16 mouse cellular contexts compared by ENCODE assay signal in the genomic region with DNA sequence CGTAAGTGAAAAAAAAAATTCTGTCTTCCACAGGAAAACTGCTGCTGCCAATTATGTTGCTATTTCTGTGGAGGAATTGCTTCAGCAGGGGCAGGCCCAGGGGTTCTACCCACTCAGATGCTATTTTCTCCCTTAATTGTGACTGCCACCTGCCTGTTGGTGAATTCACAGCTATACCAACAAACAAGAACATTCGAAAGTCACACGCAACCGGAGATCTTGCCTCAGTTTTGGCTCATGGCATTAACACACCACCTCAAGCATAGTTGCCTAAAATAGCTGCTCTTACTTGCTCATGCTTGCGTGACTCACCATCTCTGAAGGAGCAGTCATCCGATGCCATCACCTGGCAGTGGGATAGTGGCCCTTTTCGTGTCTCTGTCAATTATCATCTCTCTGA.
DNase-seq lines count a peak whose midpoint lies in the region; ATAC-seq and TF ChIP-seq lines count a peak whose summit lies in the region.
"Had no signal": no experiment of that assay in that cellular context is flagged by ENCODE, and none has a peak within 500 bp of the region (broad histone marks: within the 10 kb centered on the region; RNA-seq: fewer than 3 reads in every experiment).

No protein-coding gene starts in this region.

- 38% methylated on average over 7 of the region's 7 CpGs for WGBS in heart, postnatal 0 days
- 92% methylated on average over 7 of the region's 7 CpGs for WGBS in forebrain, embryonic 12.5 days

- no peak overlapping the region for H3K9ac ChIP-seq in heart, postnatal 0 days (replicated peaks; ENCODE audit: low read depth, low read length)
- no peak overlapping the region for H3K9ac ChIP-seq in forebrain, embryonic 12.5 days
- H3K9ac ChIP-seq: embryonic facial prominence, embryonic 15.5 days; forebrain, postnatal 0 days; hindbrain, embryonic 12.5 days; limb, embryonic 13.5 days; lung, embryonic 15.5 days had no signal

- H3K9me3 ChIP-seq in heart, postnatal 0 days (replicated peaks; ENCODE audit: control insufficient read depth, low read length): no peaks in the 10 kb centered on the region; the same call in 1 of the 2 replicates
- no peaks in the 10 kb centered on the region for H3K9me3 ChIP-seq in forebrain, embryonic 12.5 days
- H3K9me3 ChIP-seq: embryonic facial prominence, embryonic 15.5 days; hindbrain, embryonic 12.5 days; limb, embryonic 13.5 days; lung, embryonic 15.5 days had no signal

- CTCF ChIA-PET in Patski (lab: Charles Lee): no interaction called here

- in situ Hi-C loops in Patski (cut with MboI; ENCODE audit: low pct_unique_long_range_greater_than_20kb): loop anchor here (25.0 kb wide), 1 partner anchor 771 kb away; no protein-coding TSS in a partner anchor

- H3K36me3 ChIP-seq in heart, postnatal 0 days (replicated peaks; ENCODE audit: control insufficient read depth, insufficient read depth, low read length): no peaks in the 10 kb centered on the region
- no peaks in the 10 kb centered on the region for H3K36me3 ChIP-seq in forebrain, embryonic 12.5 days (replicated peaks)
- H3K36me3 ChIP-seq: embryonic facial prominence, embryonic 15.5 days; hindbrain, embryonic 12.5 days; limb, embryonic 13.5 days; lung, embryonic 15.5 days had no signal

- POLR2A ChIA-PET in Patski (lab: Charles Lee): no interaction called here

- H3K4me2 ChIP-seq in heart, postnatal 0 days (ENCODE audit: low read depth, low read length): no peak overlapping the region
- no peak overlapping the region for H3K4me2 ChIP-seq in forebrain, embryonic 12.5 days
- H3K4me2 ChIP-seq: embryonic facial prominence, embryonic 15.5 days; hindbrain, embryonic 12.5 days; limb, embryonic 13.5 days; lung, embryonic 15.5 days had no signal

- no peak for TF ChIP-seq CTCF in heart, postnatal 0 days (IDR thresholded peaks at IDR 0.05; ENCODE audit: low read depth)
- TF ChIP-seq CTCF in Patski (IDR thresholded peaks at IDR 0.05): no peak

- H3K27ac ChIP-seq in heart, postnatal 0 days (ENCODE audit: low read depth): no peak overlapping the region
- no peak overlapping the region for H3K27ac ChIP-seq in forebrain, embryonic 12.5 days
- H3K27ac ChIP-seq: embryonic facial prominence, embryonic 15.5 days; hindbrain, embryonic 12.5 days; limb, embryonic 13.5 days; lung, embryonic 15.5 days had no signal

- H3K4me3 ChIP-seq in heart, postnatal 0 days (ENCODE audit: low read depth, low read length): no peak overlapping the region
- H3K4me3 ChIP-seq in forebrain, embryonic 12.5 days (replicated peaks): no peak overlapping the region
- H3K4me3 ChIP-seq: embryonic facial prominence, embryonic 15.5 days; hindbrain, embryonic 12.5 days; limb, embryonic 13.5 days; lung, embryonic 15.5 days had no signal

- ATAC-seq in heart, postnatal 0 days (ENCODE audit: insufficient read depth, low read depth): no peak
- peak; percentile 83 for ATAC-seq in Patski
- ATAC-seq in frontal cortex, adult (ENCODE audit: low TSS enrichment): peak; percentile 89
- ATAC-seq in erythroid progenitor cell, adult 5-6 weeks (replicated peaks; ENCODE audit: low FRiP score, poor library complexity, severe bottlenecking): no peak
- no peak for ATAC-seq in forebrain, embryonic 12.5 days (ENCODE audit: low FRiP score)
- ATAC-seq: forebrain, postnatal 0 days had no signal

- H3K4me1 ChIP-seq in heart, postnatal 0 days (ENCODE audit: control insufficient read depth, insufficient read depth): no peaks in the 10 kb centered on the region
- H3K4me1 ChIP-seq in forebrain, embryonic 12.5 days: no peaks in the 10 kb centered on the region
- H3K4me1 ChIP-seq: embryonic facial prominence, embryonic 15.5 days; hindbrain, embryonic 12.5 days; limb, embryonic 13.5 days; lung, embryonic 15.5 days had no signal

- peak; percentile 6 for DNase-seq in heart, postnatal 0 days (ENCODE audit: low spot score)
- DNase-seq in heart, adult 8-10 months (ENCODE audit: low spot score): no peak
- DNase-seq in Patski (ENCODE audit: low read depth, low spot score): no peak
- peak; percentile 50 to 56 for DNase-seq in right cerebral cortex, adult 2 months (ENCODE audit: low spot score in 2 of 2)
- no peak for DNase-seq in spleen, adult 18-20 months
- DNase-seq: adrenal gland, postnatal 25 days; forebrain, postnatal 0 days; heart, adult 11 months; kidney, adult 18-20 months had no signal

- TF ChIP-seq EP300 in heart, postnatal 0 days (IDR thresholded peaks at IDR 0.05; ENCODE audit: low read depth): no peak

- H3K27me3 ChIP-seq in heart, postnatal 0 days (ENCODE audit: control insufficient read depth, insufficient read depth, low read length): no peaks in the 10 kb centered on the region
- H3K27me3 ChIP-seq in Patski: no peaks in the 10 kb centered on the region
- no peaks in the 10 kb centered on the region for H3K27me3 ChIP-seq in forebrain, embryonic 12.5 days
- H3K27me3 ChIP-seq: embryonic facial prominence, embryonic 15.5 days; hindbrain, embryonic 12.5 days; limb, embryonic 13.5 days; lung, embryonic 15.5 days had no signal

Comparison
In these comparisons a context has a peak if more than half of its experiments do, and no peak if none do; other contexts are left out.
1. DNase-seq: peak in heart, postnatal 0 days (single experiment) and right cerebral cortex, adult 2 months (2 of 2); none in heart, adult 8-10 months (single experiment), Patski (single experiment) and spleen, adult 18-20 months (0 of 2).
2. ATAC-seq: peak in Patski (single experiment) and frontal cortex, adult (single experiment); none in heart, postnatal 0 days (single experiment), erythroid progenitor cell, adult 5-6 weeks (single experiment) and forebrain, embryonic 12.5 days (single experiment).